In the genomic region with DNA sequence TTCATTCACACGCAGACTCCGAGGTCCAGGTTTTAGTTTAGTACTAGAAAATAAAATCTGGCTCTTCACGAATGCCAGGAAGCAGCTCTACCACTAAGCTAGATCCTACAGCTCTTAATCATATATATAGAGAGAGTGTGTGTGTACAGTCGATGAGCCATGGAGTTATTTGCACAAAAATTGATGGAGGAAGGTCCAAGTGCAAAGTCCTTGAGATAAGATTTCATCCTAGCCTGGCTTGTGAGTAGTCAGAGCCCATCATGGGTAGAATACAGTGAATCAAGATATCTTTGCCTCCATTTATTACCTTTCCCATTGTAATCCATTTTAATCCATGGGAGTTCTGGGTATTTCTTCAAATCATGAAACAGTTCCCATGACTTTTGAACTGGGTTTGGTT, we compare ENCODE assay signal across 8 mouse cellular contexts. TPM values are rescaled to one million over a fixed set of nuclear protein-coding genes. Genes with fewer than 3 reads are reported as not detected.
DNase-seq lines count a peak whose midpoint lies in the region; ATAC-seq and TF ChIP-seq lines count a peak whose summit lies in the region.

No protein-coding gene starts in this region.

- H3K27me3 ChIP-seq in kidney, embryonic 15.5 days, result no peaks in the 10 kb centered on the region
- no peaks in the 10 kb centered on the region for H3K27me3 ChIP-seq in embryonic facial prominence, embryonic 14.5 days (replicated peaks; ENCODE audit: control insufficient read depth, insufficient read depth, low read length)
- no peaks in the 10 kb centered on the region for H3K27me3 ChIP-seq in intestine, postnatal 0 days (replicated peaks; ENCODE audit: control insufficient read depth, insufficient read depth, low read length)
- H3K27me3 ChIP-seq in midbrain, embryonic 16.5 days (ENCODE audit: control insufficient read depth, insufficient read depth, low read depth, low read length), result no peaks in the 10 kb centered on the region

- H3K4me3 ChIP-seq in kidney, embryonic 15.5 days (replicated peaks), result 0 out of 2 replicates have a peak overlapping the region, but pooled peaks have one; percentile 95
- peak overlapping the region; percentile 83; the same call in 1 of the 2 replicates for H3K4me3 ChIP-seq in embryonic facial prominence, embryonic 14.5 days (ENCODE audit: low read depth, low read length)
- no peak overlapping the region for H3K4me3 ChIP-seq in intestine, postnatal 0 days (ENCODE audit: low read depth, low read length)
- H3K4me3 ChIP-seq in midbrain, embryonic 16.5 days (ENCODE audit: low read depth, low read length), result peak overlapping the region; percentile 77

- ATAC-seq in kidney, embryonic 15.5 days (replicated peaks; ENCODE audit: low FRiP score), result no peak
- ATAC-seq in embryonic facial prominence, embryonic 14.5 days (ENCODE audit: low read depth), result no peak
- ATAC-seq in intestine, postnatal 0 days, result peak; percentile 50; the same call in 1 of the 2 replicates
- ATAC-seq in midbrain, embryonic 16.5 days, result no peak

- peak overlapping the region; percentile 74 for H3K4me2 ChIP-seq in kidney, embryonic 15.5 days
- H3K4me2 ChIP-seq in embryonic facial prominence, embryonic 14.5 days (ENCODE audit: low read depth, low read length), result peak overlapping the region; percentile 64; the same call in 1 of the 2 replicates
- peak overlapping the region; percentile 77 for H3K4me2 ChIP-seq in intestine, postnatal 0 days (replicated peaks; ENCODE audit: low read depth)
- H3K4me2 ChIP-seq in midbrain, embryonic 16.5 days (ENCODE audit: low read length), result peak overlapping the region; percentile 93

- TF ChIP-seq CTCF in intestine, postnatal 0 days (IDR thresholded peaks at IDR 0.05; ENCODE audit: low read depth), result no peak

- H3K36me3 ChIP-seq in kidney, embryonic 15.5 days, result peaks cover 24% of the 10 kb centered on the region
- H3K36me3 ChIP-seq in embryonic facial prominence, embryonic 14.5 days (ENCODE audit: control insufficient read depth, insufficient read depth, low read length), result peaks cover 13% of the 10 kb centered on the region; the same call in 1 of the 2 replicates
- H3K36me3 ChIP-seq in intestine, postnatal 0 days (ENCODE audit: control insufficient read depth, insufficient read depth), result 0 out of 2 replicates have a peak, but pooled peaks cover 6% of the 10 kb centered on the region
- no peaks in the 10 kb centered on the region for H3K36me3 ChIP-seq in midbrain, embryonic 16.5 days (ENCODE audit: control insufficient read depth, insufficient read depth, low read length)

- H3K27ac ChIP-seq in kidney, embryonic 15.5 days, result no peak overlapping the region
- no peak overlapping the region for H3K27ac ChIP-seq in embryonic facial prominence, embryonic 14.5 days (replicated peaks; ENCODE audit: low read depth, low read length)
- H3K27ac ChIP-seq in intestine, postnatal 0 days (ENCODE audit: low read depth, low read length), result no peak overlapping the region
- no peak overlapping the region for H3K27ac ChIP-seq in midbrain, embryonic 16.5 days (ENCODE audit: low read length)

- H3K9ac ChIP-seq in kidney, embryonic 15.5 days, result no peak overlapping the region
- H3K9ac ChIP-seq in embryonic facial prominence, embryonic 14.5 days (ENCODE audit: low read depth, low read length), result no peak overlapping the region
- no peak overlapping the region for H3K9ac ChIP-seq in intestine, postnatal 0 days (ENCODE audit: low read depth, low read length)
- no peak overlapping the region for H3K9ac ChIP-seq in midbrain, embryonic 16.5 days (ENCODE audit: low read depth, low read length)

- no peaks in the 10 kb centered on the region for H3K9me3 ChIP-seq in kidney, embryonic 15.5 days (replicated peaks)
- no peaks in the 10 kb centered on the region for H3K9me3 ChIP-seq in embryonic facial prominence, embryonic 14.5 days (ENCODE audit: control insufficient read depth, low read length)
- H3K9me3 ChIP-seq in intestine, postnatal 0 days (ENCODE audit: control insufficient read depth), result no peaks in the 10 kb centered on the region
- no peaks in the 10 kb centered on the region for H3K9me3 ChIP-seq in midbrain, embryonic 16.5 days (replicated peaks; ENCODE audit: control insufficient read depth, low read length, poor library complexity, severe bottlenecking)

- DNase-seq in kidney, postnatal 14 days, result no peak
- DNase-seq in embryonic facial prominence, embryonic 14.5 days (ENCODE audit: low spot score), result no peak
- DNase-seq in adrenal gland, adult 18-20 months (ENCODE audit: low spot score in 2 of 2), result no peak
- no peak for DNase-seq in cerebellum, postnatal 4 days (ENCODE audit: low spot score in 2 of 2)
- DNase-seq in layer of hippocampus, adult 8-10 months (ENCODE audit: low spot score in 2 of 2), result no peak

- 0 out of 2 replicates have a peak, but pooled peaks cover 4% of the 10 kb centered on the region for H3K4me1 ChIP-seq in kidney, embryonic 15.5 days
- H3K4me1 ChIP-seq in embryonic facial prominence, embryonic 14.5 days (ENCODE audit: control insufficient read depth, insufficient read depth, low read length), result peaks cover 3% of the 10 kb centered on the region; the same call in 1 of the 2 replicates
- H3K4me1 ChIP-seq in intestine, postnatal 0 days (replicated peaks; ENCODE audit: control insufficient read depth, insufficient read depth, low read length), result 0 out of 2 replicates have a peak, but pooled peaks cover 2% of the 10 kb centered on the region
- H3K4me1 ChIP-seq in midbrain, embryonic 16.5 days (ENCODE audit: control insufficient read depth, insufficient read depth, low read length), result peaks cover 11% of the 10 kb centered on the region

- WGBS in kidney, embryonic 15.5 days, result 88% methylated on average over 4 of the region's 4 CpGs
- WGBS in embryonic facial prominence, embryonic 14.5 days, result 97% methylated on average over 4 of the region's 4 CpGs
- 61% methylated on average over 4 of the region's 4 CpGs for WGBS in intestine, postnatal 0 days
- WGBS in midbrain, embryonic 16.5 days, result 93% methylated on average over 4 of the region's 4 CpGs

RNA-seq across cellular contexts. Expression of a gene that starts 1.0 kb away (rescaled TPM):
- 17.1 and 20.9 TPM in 2 replicates for polyA plus RNA-seq in kidney, embryonic 15.5 days (2015; fragmentation: Nextera tagmentation; extraction: Ambion mirVana)
- polyA plus RNA-seq in embryonic facial prominence, embryonic 14.5 days (2014; fragmentation: Nextera tagmentation; extraction: Ambion mirVana), result 17.5 and 19.5 TPM in 2 replicates
- polyA plus RNA-seq in intestine, postnatal 0 days (2015; fragmentation: Nextera tagmentation; extraction: Ambion mirVana), result 4.6 and 5.1 TPM in 2 replicates
- polyA plus RNA-seq in midbrain, embryonic 16.5 days (2015; fragmentation: Nextera tagmentation; extraction: Ambion mirVana), result 8.0 and 10.9 TPM in 2 replicates
- total RNA-seq in adrenal gland, adult 18-20 months (2021), result 10 to 100 TPM; 22.6 to 29.1 TPM
- total RNA-seq in layer of hippocampus, adult 8-10 months (2022), result 10 to 100 TPM; 22.6 to 33.9 (median 27.3) TPM

RNA-seq across cellular contexts. Expression of a gene that starts 58.2 kb away (rescaled TPM):
- 10.1 and 10.7 TPM in 2 replicates for polyA plus RNA-seq in kidney, embryonic 15.5 days (2015; fragmentation: Nextera tagmentation; extraction: Ambion mirVana)
- 0.34 and 0.68 TPM in 2 replicates for polyA plus RNA-seq in embryonic facial prominence, embryonic 14.5 days (2014; fragmentation: Nextera tagmentation; extraction: Ambion mirVana)
- polyA plus RNA-seq in intestine, postnatal 0 days (2015; fragmentation: Nextera tagmentation; extraction: Ambion mirVana), result 3.3 and 4.9 TPM in 2 replicates
- 0.15 and 0.20 TPM in 2 replicates for polyA plus RNA-seq in midbrain, embryonic 16.5 days (2015; fragmentation: Nextera tagmentation; extraction: Ambion mirVana)
- total RNA-seq in adrenal gland, adult 18-20 months (2021), result under 1 TPM in 1 of 2 experiments, not detected in 1; 0.07 TPM
- under 1 TPM in 1 of 4 experiments, not detected in 3; 0.14 TPM for total RNA-seq in layer of hippocampus, adult 8-10 months (2022)
